Mouse (Mus musculus) right cerebral cortex, postnatal 10 days (tissue): ENCODE data around the gene Rbfox2.
A peak's percentile ranks its signal among the peaks of the same experiment; 100 is the strongest.

Experiments
- DNase-seq, 2 experiments: peaks; one replicate each; pipeline ENCODE4 v3.0.0; 2021; ENCODE audit warnings: low spot score in 2 of 2

Gene Rbfox2

GRCm38 (mm10) chr15:77332272-77332991 lies 25.6 kb upstream of the Rbfox2 start:
- peak; percentile 85 to 86 for DNase-seq

GRCm38 (mm10) chr15:77331444-77331843 lies 24.6 kb upstream of the Rbfox2 start:
- DNase-seq: no peak

- no peak for DNase-seq
These were observed 22.9 kb upstream of the Rbfox2 start for GRCm38 (mm10) chr15:77329681-77330180.

- no peak for DNase-seq
These were observed 19.6 kb upstream of the Rbfox2 start for GRCm38 (mm10) chr15:77326361-77326760.

- DNase-seq: no peak
These were observed 17.6 kb upstream of the Rbfox2 start for GRCm38 (mm10) chr15:77324426-77324825.

GRCm38 (mm10) chr15:77323226-77323625 lies 16.4 kb upstream of the Rbfox2 start:
- DNase-seq: no peak

GRCm38 (mm10) chr15:77313701-77314100 lies 6.9 kb upstream of the Rbfox2 start:
- no peak for DNase-seq

- DNase-seq: no peak
These were observed 6.0 kb upstream of the Rbfox2 start for GRCm38 (mm10) chr15:77312796-77313195.

GRCm38 (mm10) chr15:77307767-77308495 lies 1.1 kb upstream of the Rbfox2 start:
- no peak for DNase-seq

- DNase-seq: peak; percentile 47 to 56
These were observed 805 bp downstream of the Rbfox2 start for GRCm38 (mm10) chr15:77305852-77306546.

- no peak for DNase-seq
These were observed 1.8 kb downstream of the Rbfox2 start for GRCm38 (mm10) chr15:77304960-77305359.

- DNase-seq: no peak
These were observed 5.7 kb downstream of the Rbfox2 start for GRCm38 (mm10) chr15:77301122-77301521.

- DNase-seq: no peak
These were observed 8.2 kb downstream of the Rbfox2 start for GRCm38 (mm10) chr15:77298564-77298963.

GRCm38 (mm10) chr15:77296635-77297034 lies 10.2 kb downstream of the Rbfox2 start:
- DNase-seq: no peak

GRCm38 (mm10) chr15:77293493-77293892 lies 13.3 kb downstream of the Rbfox2 start:
- DNase-seq: no peak

- DNase-seq: no peak
These were observed 14.4 kb downstream of the Rbfox2 start for GRCm38 (mm10) chr15:77292381-77292780.

GRCm38 (mm10) chr15:77291471-77291870 lies 15.3 kb downstream of the Rbfox2 start:
- DNase-seq: no peak

- DNase-seq: no peak
These were observed 16.5 kb downstream of the Rbfox2 start for GRCm38 (mm10) chr15:77290352-77290751.

GRCm38 (mm10) chr15:77280130-77280529 lies 26.7 kb downstream of the Rbfox2 start:
- DNase-seq: no peak

GRCm38 (mm10) chr15:77278825-77279224 lies 28.0 kb downstream of the Rbfox2 start:
- DNase-seq: no peak

- no peak for DNase-seq
These were observed 29.7 kb downstream of the Rbfox2 start for GRCm38 (mm10) chr15:77276838-77277725.
